Mouse (Mus musculus) cerebellum, adult 11-12 months (tissue): ENCODE results near the gene Rcn3.

Experiments
- DNase-seq: peaks from one replicate; pipeline ENCODE4 v3.0.0; 2022

Rcn3 gene

DNA sequence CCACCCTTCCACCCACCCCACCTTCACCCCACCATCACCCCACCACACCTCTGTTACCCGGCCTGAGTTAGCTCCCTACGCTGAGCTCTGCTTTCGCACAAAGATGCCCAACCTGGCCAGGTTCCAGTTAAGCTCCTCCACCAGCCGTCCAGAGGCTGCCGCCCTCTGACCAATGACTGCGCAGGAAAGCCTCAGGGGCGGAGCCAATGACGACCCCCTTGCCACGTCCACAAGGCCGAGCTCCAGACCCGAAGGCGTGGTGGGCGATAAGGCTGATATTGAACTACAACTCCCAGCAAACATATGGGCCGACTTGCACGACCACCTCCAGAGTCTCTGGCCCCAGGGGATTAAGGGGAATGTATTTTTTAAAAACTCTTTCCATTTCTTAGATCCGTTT, at the start of gene Rcn3:
Rcn3 (minus strand) TSS at position 174 of the 400 bp plus-strand sequence.
- no peak for DNase-seq

GRCm38 (mm10) chr7:45141319-45141718, 49.3 kb upstream of the Rcn3 start:
- DNase-seq, result no peak

DNA sequence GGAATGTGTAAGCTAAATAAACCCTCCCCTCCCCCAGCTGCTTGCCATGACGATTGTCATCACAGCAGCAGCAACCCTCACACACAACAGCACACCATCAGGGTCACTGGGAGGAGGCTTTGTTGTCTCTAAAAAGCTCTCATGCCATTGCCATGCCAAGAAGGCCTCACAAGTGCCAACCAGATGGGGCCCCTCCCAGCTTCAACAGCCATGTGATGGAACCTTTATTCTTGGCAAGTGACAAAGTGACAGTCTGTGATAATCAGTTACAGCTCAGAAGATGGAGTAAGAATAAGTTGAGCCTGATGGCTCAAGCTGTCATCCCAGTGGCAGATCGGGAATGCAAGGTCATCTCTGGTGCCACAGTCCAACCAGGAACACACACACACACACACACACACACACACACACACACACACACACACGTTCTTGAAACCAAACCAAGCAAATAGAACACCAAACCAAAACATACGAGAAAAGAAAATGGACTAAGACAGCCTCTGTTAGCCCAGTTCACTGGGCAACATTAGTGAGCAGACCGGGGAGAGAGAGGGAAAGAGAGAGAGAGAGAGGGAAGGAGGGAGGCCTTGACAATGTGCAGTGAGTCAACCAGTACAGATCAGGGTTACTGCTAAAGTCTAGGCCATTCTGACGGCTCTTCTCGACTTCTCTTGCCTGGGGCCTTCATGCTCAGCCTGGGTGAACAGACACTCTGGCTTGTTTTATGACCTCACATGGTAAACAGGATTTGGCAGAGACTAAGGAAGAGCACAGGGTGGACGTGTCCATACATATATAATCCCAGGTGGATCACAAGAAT, 48.1 kb upstream of the Rcn3 start:
- no peak for DNase-seq

DNA sequence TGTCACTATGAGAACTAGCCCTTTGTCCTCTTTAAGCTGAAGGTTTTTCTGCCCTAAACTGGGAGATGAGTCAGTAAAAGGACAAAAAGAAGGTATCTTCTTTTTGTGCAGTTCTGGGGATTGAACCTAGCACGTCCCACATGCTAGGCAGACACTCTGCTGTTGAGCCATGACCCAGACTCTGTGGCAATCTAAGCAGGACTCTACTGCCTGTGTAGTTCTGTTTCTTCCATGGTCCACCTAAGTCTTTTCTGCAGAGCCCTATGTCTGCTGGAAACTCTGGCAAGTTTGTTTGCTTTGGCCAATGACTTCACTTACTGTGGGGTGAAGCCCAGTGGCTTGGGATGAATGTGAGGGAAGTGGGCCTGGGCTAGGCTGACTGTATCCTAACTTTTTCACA, 46.4 kb upstream of the Rcn3 start:
- no peak for DNase-seq

DNA sequence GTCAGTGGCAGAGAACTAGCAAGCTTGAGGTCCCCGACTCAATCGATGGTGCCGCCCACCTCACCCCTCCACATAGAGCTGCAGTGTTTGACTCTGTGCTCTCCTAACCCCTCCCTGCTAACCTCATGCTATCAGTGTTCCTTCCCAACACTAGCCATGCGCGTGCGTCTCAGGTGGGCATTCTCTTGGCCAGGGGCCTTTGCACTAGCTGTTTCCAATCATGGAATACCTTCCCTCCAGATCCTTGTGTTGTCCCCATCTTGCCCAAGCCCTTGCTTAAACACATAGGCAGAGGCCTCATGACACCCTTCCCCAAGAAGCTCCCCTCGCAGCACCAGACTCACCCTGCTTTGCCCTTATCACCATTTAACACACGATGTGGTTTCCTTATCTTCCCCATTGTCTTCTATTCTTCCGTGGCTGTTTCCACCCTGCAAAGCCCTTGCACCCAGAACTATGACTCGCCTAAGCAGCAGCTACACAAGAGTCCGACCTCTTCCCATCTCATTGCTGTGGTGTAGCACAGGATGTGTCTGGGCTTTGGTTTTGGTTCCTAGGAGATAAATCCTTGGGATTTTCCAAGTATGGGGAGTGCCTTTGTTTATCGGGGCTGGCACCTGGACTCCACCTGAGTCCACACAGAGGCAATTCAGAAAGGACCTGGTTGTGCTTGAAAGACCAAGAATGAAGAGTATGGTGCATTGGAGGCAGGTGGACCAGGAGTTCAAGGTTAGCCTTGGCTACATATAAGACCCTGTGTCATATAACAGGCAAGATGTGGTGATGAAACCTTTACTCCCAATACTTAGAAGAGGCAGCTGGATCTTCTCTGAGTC, 45.4 kb upstream of the Rcn3 start:
- peak; percentile 32 for DNase-seq

DNA sequence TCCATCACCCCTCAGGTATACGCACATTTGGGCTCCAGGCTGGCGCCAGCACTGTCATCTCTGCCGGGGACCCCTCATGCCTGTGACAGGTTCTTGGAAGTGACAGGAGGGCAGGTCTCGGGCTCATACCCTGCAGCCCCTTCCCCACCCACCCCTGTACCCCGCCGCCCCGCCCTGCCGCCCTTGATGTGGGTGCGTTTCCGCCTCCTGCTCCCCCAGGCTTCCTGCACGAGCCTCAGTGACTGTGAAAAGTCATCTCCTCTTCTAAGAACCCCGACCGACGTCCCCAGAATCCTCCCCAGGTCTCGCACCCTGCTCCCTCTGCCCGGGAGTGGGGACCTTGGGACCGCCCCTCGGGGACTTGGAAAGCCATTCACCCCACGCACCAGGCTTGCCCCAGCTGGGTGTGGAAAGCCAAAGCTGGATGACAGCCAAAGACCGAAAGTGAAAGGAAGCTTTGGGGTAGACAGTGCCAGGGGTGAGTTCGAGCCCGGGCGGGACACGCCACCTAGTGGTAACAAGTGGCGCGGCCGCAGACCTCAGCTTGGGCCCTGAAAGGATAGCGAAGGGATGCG, 44.1 kb upstream of the Rcn3 start, which contains the start of the genes Gm45713 and Flt3l:
Gm45713 (minus strand) TSS at position 239 of the 575 bp plus-strand sequence.
Flt3l (minus strand) TSS at position 440 of the 575 bp plus-strand sequence.
- peak; percentile 89 for DNase-seq

- DNase-seq, result no peak
These were observed 43.3 kb upstream of the Rcn3 start for GRCm38 (mm10) chr7:45135370-45135769.

DNA sequence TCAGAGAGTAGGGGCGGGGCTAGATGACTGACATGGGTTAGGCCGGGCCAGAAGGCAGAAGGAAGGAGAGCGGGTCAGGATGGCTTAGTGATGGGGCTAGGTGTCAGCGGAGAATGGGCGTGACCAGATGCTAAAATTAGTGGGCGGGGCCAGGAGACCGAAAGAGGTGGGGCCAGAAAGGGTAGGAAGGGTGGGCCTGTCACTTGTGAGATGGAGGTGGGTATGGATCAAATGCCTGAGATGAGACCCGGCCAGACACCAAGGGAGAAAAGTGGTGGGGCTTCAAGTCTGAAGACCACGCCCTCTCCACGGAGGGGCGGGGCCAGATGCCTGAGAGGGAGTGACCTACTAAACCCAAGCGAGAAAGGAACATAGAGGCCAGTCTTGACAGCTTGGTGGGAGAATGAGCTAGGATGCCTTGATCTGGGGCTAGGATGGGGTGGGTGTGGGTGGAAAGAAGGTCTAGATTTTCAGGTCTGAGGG, 42.6 kb upstream of the Rcn3 start:
- DNase-seq, result peak; percentile 49

- peak; percentile 33 for DNase-seq
These were observed 41.6 kb upstream of the Rcn3 start for GRCm38 (mm10) chr7:45133446-45134159.

GRCm38 (mm10) chr7:45131850-45132249, 39.8 kb upstream of the Rcn3 start:
- DNase-seq, result peak; percentile 50

DNA sequence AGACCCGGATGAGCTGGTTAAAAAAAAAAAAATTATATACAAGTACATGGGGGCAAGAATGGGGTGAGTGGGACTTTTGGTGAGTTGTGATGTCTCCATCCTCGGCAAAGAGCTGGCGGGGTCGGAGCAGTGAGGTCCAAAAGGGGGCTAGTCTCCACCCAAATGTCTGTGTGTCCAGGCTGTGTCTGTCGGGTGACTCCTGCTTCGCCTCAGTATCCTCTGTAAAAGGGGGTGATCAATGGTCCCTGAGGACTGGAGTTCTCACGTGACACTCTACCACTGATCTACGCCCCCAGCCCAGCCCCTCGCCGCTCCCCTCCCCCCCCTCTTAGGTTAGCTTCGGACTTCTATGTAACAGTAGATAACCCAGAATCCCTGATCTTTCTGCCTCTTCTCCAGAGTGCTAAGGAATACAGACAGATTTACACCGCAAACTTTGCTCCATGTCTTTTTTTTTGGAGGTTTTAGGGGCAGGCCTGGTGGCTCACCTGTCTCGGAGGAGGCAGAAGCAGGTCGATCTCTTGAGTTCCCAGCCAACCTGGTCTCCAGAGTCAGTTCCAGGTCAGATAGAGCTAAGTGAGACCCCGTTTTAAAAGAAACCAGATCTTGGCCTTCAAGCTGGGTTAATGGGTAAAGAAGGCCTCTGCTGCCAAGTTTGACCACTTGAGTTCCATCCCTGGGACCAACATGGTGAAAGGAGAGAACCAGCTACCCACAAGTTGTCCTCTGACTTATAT, 37.9 kb upstream of the Rcn3 start:
- DNase-seq, result peak; percentile 65

DNA sequence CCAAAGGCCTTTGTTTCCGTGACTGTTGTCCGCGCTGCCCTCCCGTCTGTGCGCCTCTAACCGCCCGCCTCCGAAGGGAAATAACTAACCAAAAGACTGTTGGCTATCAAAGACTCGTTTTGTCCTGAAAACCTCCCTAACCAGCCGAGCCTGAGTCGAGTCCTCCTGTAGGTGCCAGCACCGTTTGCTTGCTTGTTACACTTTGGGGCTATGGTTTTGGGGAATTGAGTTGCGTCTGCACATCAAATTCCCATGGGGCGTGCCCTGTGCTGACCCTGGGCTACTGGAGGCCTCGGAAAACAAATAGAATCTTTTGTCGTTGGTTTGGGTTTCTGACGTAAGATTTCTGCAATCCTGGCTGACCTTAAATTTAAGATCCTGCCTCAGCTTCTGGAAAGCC, 37.3 kb upstream of the Rcn3 start:
- DNase-seq, result no peak

DNA sequence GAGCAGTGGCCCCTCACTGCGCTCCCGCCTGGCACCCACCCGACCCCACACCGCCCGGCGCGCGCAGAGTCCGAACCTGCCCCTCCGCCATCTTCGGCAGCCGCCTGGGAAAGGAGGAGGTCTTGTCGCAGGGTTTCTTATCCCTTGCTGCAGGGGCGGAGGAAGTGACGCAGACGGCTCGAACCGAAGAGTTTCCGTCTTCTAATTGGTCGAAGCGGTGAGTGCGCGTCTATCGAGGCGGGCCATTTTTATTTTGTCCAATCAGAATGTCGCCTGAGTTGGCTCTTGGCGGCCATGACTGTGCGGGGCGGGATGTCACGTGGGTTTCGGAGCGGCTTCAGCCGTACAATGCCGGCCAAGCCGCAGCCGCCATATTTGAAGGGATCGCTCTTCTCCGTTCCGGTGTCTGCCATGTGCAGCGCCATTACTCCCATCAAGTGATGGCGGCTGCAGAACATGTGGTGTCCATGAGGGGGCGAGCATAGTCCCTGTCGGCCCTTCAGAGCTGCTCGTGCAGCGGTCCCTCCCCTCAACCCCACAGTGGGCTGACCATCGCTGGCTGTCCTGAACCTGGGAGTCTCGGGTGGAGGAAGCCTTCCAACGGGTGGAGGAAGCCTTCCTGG, 36.7 kb upstream of the Rcn3 start, which contains the start of gene Rpl13a:
Rpl13a (minus strand) TSS at position 138 of the 623 bp plus-strand sequence.
- peak; percentile 100 for DNase-seq

GRCm38 (mm10) chr7:45127700-45128224, 35.7 kb upstream of the Rcn3 start:
- DNase-seq, result no peak

DNA sequence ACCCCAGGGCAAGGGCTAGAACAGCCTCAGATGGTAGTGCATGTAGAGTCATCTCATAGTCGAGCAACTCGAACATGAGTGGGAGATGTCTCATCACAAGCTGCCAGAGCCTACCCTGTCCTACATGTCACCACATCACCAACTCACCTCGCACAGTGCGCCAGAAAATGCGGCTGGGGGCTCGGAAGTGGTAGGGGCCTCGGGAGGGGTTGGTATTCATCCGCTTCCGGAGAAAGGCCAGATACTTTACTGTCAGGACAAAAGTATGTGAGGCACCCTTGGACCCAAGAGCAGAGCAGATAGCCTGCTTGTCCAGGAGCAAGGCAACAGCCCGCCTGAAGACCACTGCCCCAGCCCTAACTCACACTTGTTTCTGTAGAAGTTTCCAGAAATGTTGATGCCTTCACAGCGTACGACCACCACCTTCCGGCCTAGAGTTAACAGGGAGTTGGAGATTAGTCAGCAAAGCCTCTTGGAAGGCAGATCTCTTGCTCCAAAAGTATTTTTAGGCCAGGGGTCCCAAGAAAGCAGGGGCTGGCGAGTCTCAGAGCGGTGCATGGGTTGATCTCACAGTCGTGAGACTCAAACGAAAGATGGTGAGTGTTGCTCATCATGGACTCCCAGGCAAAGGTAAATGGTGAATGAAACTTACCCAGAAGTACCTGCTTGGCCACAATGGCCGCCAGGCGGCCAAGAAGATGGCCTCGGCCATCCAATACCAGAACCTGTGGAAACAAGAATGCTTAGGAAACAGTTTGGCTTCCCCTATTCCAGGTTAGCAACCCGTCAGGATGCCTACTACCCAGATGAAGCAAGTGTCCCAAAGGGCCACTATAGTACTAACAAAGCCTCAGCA, 35.1 kb upstream of the Rcn3 start:
- DNase-seq, result peak; percentile 49

GRCm38 (mm10) chr7:45126147-45126843, 34.3 kb upstream of the Rcn3 start:
- peak; percentile 54 for DNase-seq

DNA sequence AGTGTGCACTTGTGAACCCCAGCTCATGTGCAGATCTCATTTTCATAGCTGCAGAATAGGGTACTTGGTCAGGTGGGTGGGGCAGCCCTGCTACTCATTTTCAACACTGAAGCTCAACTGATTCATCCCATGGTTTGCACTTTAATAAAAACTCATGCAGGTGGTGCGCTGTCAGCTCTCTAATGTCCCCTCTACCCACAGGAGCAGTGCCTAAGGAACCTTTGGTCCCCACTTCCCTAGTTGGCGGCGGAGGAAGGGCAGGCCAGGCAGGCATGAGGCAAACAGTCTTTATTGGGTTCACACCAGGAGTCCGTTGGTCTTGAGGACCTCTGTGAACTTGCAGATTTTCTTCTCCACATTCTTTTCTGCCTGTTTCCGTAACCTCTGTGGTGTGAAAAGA, 33.6 kb upstream of the Rcn3 start:
- DNase-seq, result peak; percentile 46

DNA sequence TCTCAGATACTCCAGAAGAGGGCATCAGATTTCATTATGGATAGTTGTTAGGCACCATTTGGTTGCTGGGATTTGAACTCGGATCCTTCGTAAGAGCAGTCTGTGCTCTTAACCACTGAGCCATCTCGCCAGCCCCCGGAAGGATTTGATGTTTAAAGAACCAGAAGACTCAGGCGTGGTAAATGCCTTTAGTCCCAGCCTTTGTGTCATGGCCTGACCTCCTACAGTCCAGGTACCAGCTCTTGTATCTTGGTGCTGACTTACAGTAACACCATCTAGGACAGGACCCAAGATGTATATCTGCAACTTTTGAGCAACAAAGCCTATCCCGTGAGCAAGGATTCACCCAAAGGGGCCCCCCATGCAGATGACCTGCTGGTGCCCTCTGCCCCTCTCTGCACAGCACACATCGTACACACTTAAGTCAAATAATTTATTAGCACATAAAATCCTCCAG, 33.2 kb upstream of the Rcn3 start:
- no peak for DNase-seq
